Mouse (Mus musculus) midbrain, postnatal 0 days (tissue): ENCODE results near the gene Polr2b. TPM values are rescaled to one million over a fixed set of nuclear protein-coding genes. Genes with fewer than 3 reads are reported as not detected.

Experiments used
- ATAC-seq: fragments of 200-750 bp; cut with Nextera tagmentation; 2 replicates; pipeline ENCODE4 v1.8.0; 2017; ENCODE audit warnings: moderate number of reproducible peaks, mild to moderate bottlenecking, moderate TSS enrichment, moderate library complexity; ENCODE audit not compliant: low FRiP score
- DNase-seq: peaks from one replicate; pipeline ENCODE4 v3.0.0-alpha.2; 2015; ENCODE audit warnings: low spot score
- H3K27ac ChIP-seq: fragments of 300-500 bp; sonication (generic); 2 replicates; pipeline ENCODE4 v1.5.1; 2014; ENCODE audit warnings: low read depth, mild to moderate bottlenecking, low read length, mixed read lengths
- H3K27me3 ChIP-seq: fragments of 300-500 bp; sonication (generic); 2 replicates; pipeline ENCODE4 v1.6.1; 2014; ENCODE audit warnings: low read length, control low read depth, mixed read lengths; ENCODE audit not compliant: insufficient read depth
- H3K36me3 ChIP-seq: fragments of 300-500 bp; sonication (generic); 2 replicates; pipeline ENCODE4 v1.6.1; 2014; ENCODE audit warnings: low read length, control low read depth, mixed read lengths; ENCODE audit not compliant: insufficient read depth
- H3K4me1 ChIP-seq: fragments of 300-500 bp; sonication (generic); 2 replicates; pipeline ENCODE4 v1.6.1; 2014; ENCODE audit warnings: mild to moderate bottlenecking, control low read depth, antibody characterized with exemption, low read length, mixed read lengths; ENCODE audit not compliant: insufficient read depth
- H3K4me2 ChIP-seq: fragments of 300-500 bp; sonication (generic); 2 replicates; pipeline ENCODE4 v1.6.1; 2014; ENCODE audit warnings: low read depth, mild to moderate bottlenecking, low read length, mixed read lengths; ENCODE audit not compliant: poor library complexity, severe bottlenecking
- H3K4me3 ChIP-seq: fragments of 300-500 bp; sonication (generic); 2 replicates; pipeline ENCODE4 v1.5.1; 2014; ENCODE audit warnings: low read depth, mild to moderate bottlenecking, low read length, moderate library complexity
- H3K9ac ChIP-seq: fragments of 300-500 bp; sonication (generic); replicated peaks from 2 replicates; pipeline ENCODE4 v1.6.1; 2014; ENCODE audit warnings: mild to moderate bottlenecking, low read length, moderate library complexity, mixed read lengths; ENCODE audit not compliant: poor library complexity, severe bottlenecking
- H3K9me3 ChIP-seq: fragments of 300-500 bp; sonication (generic); 2 replicates; pipeline ENCODE4 v1.6.1; 2016; ENCODE audit warnings: low read length, control low read depth
- CTCF ChIP-seq: IDR thresholded peaks from 2 replicates; pipeline ENCODE4 v1.5.1; 2016; ENCODE audit warnings: antibody characterized with exemption, mild to moderate bottlenecking
- WGBS: fragments of 180-500 bp; shearing (Covaris S2); extraction: QIAGEN DNeasy Blood & Tissue Kit; methylation state at CpG from one replicate; pipeline ENCODE4 v1.1.7; 2014; 5-methylcytosine and 5-hydroxymethylcytosine counted together
- polyA plus RNA-seq: library from polyadenylated mRNA; unstranded; fragments of >200 nt; fragmentation: Nextera tagmentation; extraction: Ambion mirVana; gene quantifications from 2 replicates; pipeline ENCODE4 v1.2.1, GENCODE M21; 2015
- total RNA-seq: library from RNA; depleted of rRNA; stranded (reverse); fragments of >200 nt; gene quantifications from 2 replicates; pipeline ENCODE4 v1.2.3, GENCODE M21; 2014

Gene Polr2b
- total and polyA plus RNA-seq, 2 experiments from 2014 or later: 52.0 to 70.2 TPM

DNA sequence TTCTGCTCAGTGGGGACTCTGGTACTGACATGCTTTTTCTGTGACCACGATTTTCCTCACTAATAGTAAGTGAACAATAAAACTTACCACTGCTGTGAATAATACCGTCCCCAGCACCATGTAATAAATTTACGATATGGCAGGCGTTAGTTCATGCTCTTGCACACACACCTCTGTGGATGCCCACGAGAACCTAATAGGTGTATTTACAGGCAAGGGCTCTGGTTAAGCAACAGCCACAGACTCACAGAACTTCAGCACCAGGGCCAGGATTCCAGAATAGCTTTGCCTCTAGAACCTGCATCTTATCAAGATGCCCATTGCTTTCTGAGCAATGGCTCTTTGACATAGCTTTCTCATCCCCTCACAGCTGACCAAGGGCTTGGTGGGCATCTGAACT lies 75.3 kb downstream of the Polr2b start:
- Histone ChIP-seq H3K4me1 (peaks cover 5% of the 10 kb centered on the region; the same call in 1 of the 2 replicates), H3K27ac (no peak overlapping the region), H3K27me3 (no peaks in the 10 kb centered on the region), H3K9me3 (no peaks in the 10 kb centered on the region), H3K4me3 (no peak overlapping the region), H3K9ac (no peak overlapping the region), H3K36me3 (no peaks in the 10 kb centered on the region), H3K4me2 (no peak overlapping the region)
- WGBS: 83% methylated on average over 5 of the region's 5 CpGs
- no peak for TF ChIP-seq CTCF
- DNase-seq (no peak), ATAC-seq (no peak)

GRCm38 (mm10) chr5:77385900-77386595 lies 76.1 kb downstream of the Polr2b start:
- no peak for DNase-seq
- H3K27me3 ChIP-seq: no peaks in the 10 kb centered on the region
- no peak overlapping the region for H3K4me2 ChIP-seq
- H3K4me3 ChIP-seq: no peak overlapping the region
- no peaks in the 10 kb centered on the region for H3K9me3 ChIP-seq
- peaks cover 5% of the 10 kb centered on the region; the same call in 1 of the 2 replicates for H3K4me1 ChIP-seq
- no peaks in the 10 kb centered on the region for H3K36me3 ChIP-seq
- no peak for TF ChIP-seq CTCF
- no peak overlapping the region for H3K9ac ChIP-seq
- 67% methylated on average over 6 of the region's 6 CpGs for WGBS
- ATAC-seq: no peak
- no peak overlapping the region for H3K27ac ChIP-seq

- peaks cover 5% of the 10 kb centered on the region; the same call in 1 of the 2 replicates for H3K4me1 ChIP-seq
- no peak overlapping the region for H3K4me2 ChIP-seq
- H3K36me3 ChIP-seq: no peaks in the 10 kb centered on the region
- H3K9ac ChIP-seq: no peak overlapping the region
- 75% methylated on average over 10 of the region's 10 CpGs for WGBS
- H3K27ac ChIP-seq: no peak overlapping the region
- no peak for DNase-seq
- no peaks in the 10 kb centered on the region for H3K9me3 ChIP-seq
- ATAC-seq: no peak
- no peak overlapping the region for H3K4me3 ChIP-seq
- no peak for TF ChIP-seq CTCF
- no peaks in the 10 kb centered on the region for H3K27me3 ChIP-seq
These were observed 76.9 kb downstream of the Polr2b start for GRCm38 (mm10) chr5:77386596-77387413.

GRCm38 (mm10) chr5:77387414-77387704 lies 77.4 kb downstream of the Polr2b start:
- 89% methylated on average over 8 of the region's 8 CpGs for WGBS

GRCm38 (mm10) chr5:77388359-77388758 lies 78.4 kb downstream of the Polr2b start:
- ATAC-seq (no peak), DNase-seq (no peak)
- H3K4me1 ChIP-seq: peaks cover 5% of the 10 kb centered on the region; the same call in 1 of the 2 replicates
- no peak overlapping the region for H3K27ac ChIP-seq
- no peaks in the 10 kb centered on the region for H3K36me3 ChIP-seq
- no peak for TF ChIP-seq CTCF
- H3K4me2 ChIP-seq: no peak overlapping the region
- H3K9ac ChIP-seq: no peak overlapping the region
- 93% methylated on average over 6 of the region's 6 CpGs for WGBS
- H3K4me3 ChIP-seq: no peak overlapping the region
- no peaks in the 10 kb centered on the region for H3K27me3 ChIP-seq
- no peaks in the 10 kb centered on the region for H3K9me3 ChIP-seq

More at GRCm38 (mm10) chr5:77387414-77387704, 77.4 kb downstream of the Polr2b start:
- no peaks in the 10 kb centered on the region for H3K9me3 ChIP-seq
- DNase-seq: no peak
- H3K4me2 ChIP-seq: no peak overlapping the region
- H3K27ac ChIP-seq: no peak overlapping the region
- no peak for TF ChIP-seq CTCF
- no peak overlapping the region for H3K4me3 ChIP-seq
- no peak overlapping the region for H3K9ac ChIP-seq
- no peaks in the 10 kb centered on the region for H3K36me3 ChIP-seq
- H3K4me1 ChIP-seq: peaks cover 5% of the 10 kb centered on the region; the same call in 1 of the 2 replicates
- no peaks in the 10 kb centered on the region for H3K27me3 ChIP-seq
- no peak for ATAC-seq

- no peak overlapping the region for H3K27ac ChIP-seq
- DNase-seq (no peak), ATAC-seq (no peak)
- H3K9ac ChIP-seq: no peak overlapping the region
- no peaks in the 10 kb centered on the region for H3K36me3 ChIP-seq
- H3K27me3 ChIP-seq: no peaks in the 10 kb centered on the region
- H3K4me1 ChIP-seq: peaks cover 5% of the 10 kb centered on the region; the same call in 1 of the 2 replicates
- 89% methylated on average over 2 of the region's 2 CpGs for WGBS
- no peak for TF ChIP-seq CTCF
- H3K9me3 ChIP-seq: no peaks in the 10 kb centered on the region
- H3K4me3 ChIP-seq: no peak overlapping the region
- H3K4me2 ChIP-seq: no peak overlapping the region
These were observed 80.3 kb downstream of the Polr2b start for GRCm38 (mm10) chr5:77390272-77390671.
